Mouse (Mus musculus) embryonic facial prominence, embryonic 12.5 days (tissue): ENCODE data around the gene Adamts6. TPM values are rescaled to one million over a fixed set of nuclear protein-coding genes. Genes with fewer than 3 reads are reported as not detected.
A peak's percentile ranks its signal among the peaks of the same experiment; 100 is the strongest.

Experiments
- ATAC-seq: fragments of 200-750 bp; cut with Nextera tagmentation; 2 replicates; pipeline ENCODE4 v1.8.0; 2017; ENCODE audit not compliant: insufficient number of reproducible peaks, insufficient read depth, low FRiP score, low TSS enrichment
- H3K27ac ChIP-seq: fragments of 300-500 bp; sonication (generic); 2 replicates; pipeline ENCODE4 v1.5.1; 2016; ENCODE audit warnings: mild to moderate bottlenecking
- H3K27me3 ChIP-seq: fragments of 300-500 bp; sonication (generic); 2 replicates; pipeline ENCODE4 v1.6.1; 2016; ENCODE audit warnings: mild to moderate bottlenecking, moderate library complexity
- H3K36me3 ChIP-seq: fragments of 300-500 bp; sonication (generic); 2 replicates; pipeline ENCODE4 v1.6.1; 2016; ENCODE audit warnings: mild to moderate bottlenecking
- H3K4me1 ChIP-seq: fragments of 300-500 bp; sonication (generic); 2 replicates; pipeline ENCODE4 v1.6.1; 2016
- H3K4me2 ChIP-seq: fragments of 300-500 bp; sonication (generic); replicated peaks from 2 replicates; pipeline ENCODE4 v1.6.1; 2016; ENCODE audit warnings: mild to moderate bottlenecking, moderate library complexity
- H3K4me3 ChIP-seq: fragments of 300-500 bp; sonication (generic); 2 replicates; pipeline ENCODE4 v1.5.1; 2016; ENCODE audit warnings: mild to moderate bottlenecking
- H3K9ac ChIP-seq: fragments of 300-500 bp; sonication (generic); 2 replicates; pipeline ENCODE4 v1.6.1; 2016; ENCODE audit warnings: mild to moderate bottlenecking, moderate library complexity
- H3K9me3 ChIP-seq: fragments of 300-500 bp; sonication (generic); 2 replicates; pipeline ENCODE4 v1.6.1; 2016; ENCODE audit warnings: mild to moderate bottlenecking, moderate library complexity
- WGBS: fragments of 180-500 bp; shearing (Covaris S2); methylation state at CpG from one replicate; pipeline ENCODE4 v1.1.7; 2016; 5-methylcytosine and 5-hydroxymethylcytosine counted together
- polyA plus RNA-seq: library from polyadenylated mRNA; unstranded; fragments of >200 nt; fragmentation: Nextera tagmentation; extraction: Ambion mirVana; gene quantifications from 2 replicates; pipeline ENCODE4 v1.2.1, GENCODE M21; 2016

Gene Adamts6
- polyA plus RNA-seq, 1 experiment from 2014 or later: 5.4 TPM

DNA sequence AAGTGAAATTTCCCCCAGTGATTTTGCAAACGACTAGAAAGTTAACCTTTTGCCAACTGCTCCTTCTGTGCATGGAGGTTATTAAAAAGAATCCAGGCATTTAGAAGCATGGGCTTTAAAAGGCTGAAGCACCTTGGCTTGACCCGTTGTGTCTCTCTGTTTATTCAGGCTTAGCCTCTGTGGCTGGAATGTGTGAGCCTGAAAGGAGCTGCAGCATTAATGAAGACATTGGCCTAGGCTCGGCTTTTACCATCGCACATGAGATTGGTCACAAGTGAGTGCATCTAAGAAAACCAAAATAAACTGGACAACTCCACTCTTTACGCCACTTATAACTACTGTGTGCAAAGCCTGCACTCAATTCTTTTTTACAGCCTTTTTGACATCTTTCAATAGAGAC, 65.0 kb downstream of the Adamts6 start:
- no peak for ATAC-seq

GRCm38 (mm10) chr13:104393427-104394356, 106.1 kb downstream of the Adamts6 start:
- no peak overlapping the region for H3K4me3 ChIP-seq
- no peaks in the 10 kb centered on the region for H3K27me3 ChIP-seq
- H3K4me2 ChIP-seq: no peak overlapping the region
- H3K9me3 ChIP-seq: no peaks in the 10 kb centered on the region
- no peak overlapping the region for H3K9ac ChIP-seq
- WGBS: 76% methylated on average over 8 of the region's 8 CpGs
- ATAC-seq: no peak
- no peaks in the 10 kb centered on the region for H3K4me1 ChIP-seq
- H3K36me3 ChIP-seq: no peaks in the 10 kb centered on the region
- H3K27ac ChIP-seq: no peak overlapping the region

More for the DNA sequence above, 65.0 kb downstream of the Adamts6 start:
- no peaks in the 10 kb centered on the region for H3K4me1 ChIP-seq
- no peak overlapping the region for H3K4me2 ChIP-seq
- H3K9ac ChIP-seq: no peak overlapping the region
- 56% methylated on average over 5 of the region's 5 CpGs for WGBS
- no peak overlapping the region for H3K4me3 ChIP-seq
- 0 out of 2 replicates have a peak overlapping the region, but pooled peaks have one; percentile 17 for H3K27ac ChIP-seq
- H3K27me3 ChIP-seq: no peaks in the 10 kb centered on the region
- no peaks in the 10 kb centered on the region for H3K9me3 ChIP-seq
- H3K36me3 ChIP-seq: 0 out of 2 replicates have a peak, but pooled peaks cover 2% of the 10 kb centered on the region

DNA sequence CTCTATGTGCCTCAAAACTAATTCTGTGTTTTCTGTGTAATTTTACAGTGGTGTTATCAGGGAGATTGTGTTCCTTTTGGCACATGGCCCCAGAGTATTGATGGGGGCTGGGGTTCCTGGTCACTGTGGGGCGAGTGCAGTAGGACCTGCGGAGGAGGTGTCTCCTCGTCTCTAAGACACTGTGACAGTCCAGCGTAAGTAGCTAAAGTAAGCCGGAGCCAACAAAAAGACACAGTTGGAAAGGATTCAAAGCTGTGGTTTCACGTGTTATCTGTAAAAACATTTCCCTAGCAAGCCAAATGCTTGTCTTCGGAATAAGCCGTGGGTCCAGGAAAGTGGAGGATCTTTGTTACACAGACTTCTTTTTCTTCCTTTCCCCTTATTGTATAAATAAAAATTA, 110.2 kb downstream of the Adamts6 start:
- 64% methylated on average over 8 of the region's 8 CpGs for WGBS
- Histone ChIP-seq H3K9me3 (no peaks in the 10 kb centered on the region), H3K27me3 (no peaks in the 10 kb centered on the region), H3K27ac (no peak overlapping the region), H3K4me2 (no peak overlapping the region), H3K4me1 (no peaks in the 10 kb centered on the region), H3K36me3 (no peaks in the 10 kb centered on the region), H3K9ac (no peak overlapping the region), H3K4me3 (no peak overlapping the region)
- no peak for ATAC-seq

GRCm38 (mm10) chr13:104432734-104433133, 145.1 kb downstream of the Adamts6 start:
- H3K9ac ChIP-seq: no peak overlapping the region
- no peak for ATAC-seq
- H3K4me2 ChIP-seq: no peak overlapping the region
- H3K27ac ChIP-seq: no peak overlapping the region
- H3K36me3 ChIP-seq: no peaks in the 10 kb centered on the region
- no peak overlapping the region for H3K4me3 ChIP-seq
- no peaks in the 10 kb centered on the region for H3K9me3 ChIP-seq
- 98% methylated on average over 2 of the region's 2 CpGs for WGBS
- H3K4me1 ChIP-seq: no peaks in the 10 kb centered on the region
- H3K27me3 ChIP-seq: no peaks in the 10 kb centered on the region

GRCm38 (mm10) chr13:104442559-104442958, 154.9 kb downstream of the Adamts6 start:
- Histone ChIP-seq H3K4me1 (no peaks in the 10 kb centered on the region), H3K9me3 (no peaks in the 10 kb centered on the region), H3K36me3 (peaks cover 10% of the 10 kb centered on the region; the same call in 1 of the 2 replicates), H3K4me3 (no peak overlapping the region), H3K27me3 (no peaks in the 10 kb centered on the region), H3K27ac (no peak overlapping the region), H3K4me2 (no peak overlapping the region), H3K9ac (no peak overlapping the region)
- no peak for ATAC-seq
- whole genome bisulfite sequencing: 91% methylated on average over 7 of the region's 7 CpGs

DNA sequence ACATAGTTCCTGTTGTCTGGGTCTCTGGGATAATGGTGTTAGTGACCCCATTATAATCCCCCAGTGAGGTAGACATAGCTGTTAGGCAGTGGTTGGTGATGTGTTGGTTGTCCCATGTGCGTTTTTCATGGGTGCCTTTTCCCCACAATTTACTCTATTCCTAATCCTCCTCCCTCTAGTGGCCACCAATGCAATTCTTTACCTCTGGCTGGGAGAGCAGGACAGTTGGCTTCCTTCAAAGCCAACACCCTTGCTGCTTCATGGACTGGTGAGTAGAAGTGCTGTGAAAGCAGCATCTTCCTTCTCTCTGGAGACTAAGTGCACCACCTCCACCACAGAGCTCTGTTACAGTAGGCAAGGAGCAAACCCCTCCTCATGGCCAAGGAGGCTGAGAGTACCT, 157.8 kb downstream of the Adamts6 start:
- H3K4me1 ChIP-seq: no peaks in the 10 kb centered on the region
- H3K4me3 ChIP-seq: no peak overlapping the region
- no peak overlapping the region for H3K27ac ChIP-seq
- H3K36me3 ChIP-seq: peaks cover 11% of the 10 kb centered on the region; the same call in 1 of the 2 replicates
- no peak for ATAC-seq
- H3K27me3 ChIP-seq: no peaks in the 10 kb centered on the region
- WGBS: 86% methylated on average over 1 of the region's 1 CpGs
- H3K4me2 ChIP-seq: no peak overlapping the region
- H3K9ac ChIP-seq: no peak overlapping the region
- H3K9me3 ChIP-seq: no peaks in the 10 kb centered on the region

GRCm38 (mm10) chr13:104446974-104447373, 159.3 kb downstream of the Adamts6 start:
- Histone ChIP-seq H3K4me1 (no peaks in the 10 kb centered on the region), H3K4me3 (no peak overlapping the region), H3K36me3 (peaks cover 11% of the 10 kb centered on the region; the same call in 1 of the 2 replicates), H3K27me3 (no peaks in the 10 kb centered on the region), H3K27ac (no peak overlapping the region), H3K9me3 (no peaks in the 10 kb centered on the region), H3K4me2 (no peak overlapping the region), H3K9ac (no peak overlapping the region)
- WGBS: 86% methylated on average over 1 of the region's 1 CpGs
- no peak for ATAC-seq

DNA sequence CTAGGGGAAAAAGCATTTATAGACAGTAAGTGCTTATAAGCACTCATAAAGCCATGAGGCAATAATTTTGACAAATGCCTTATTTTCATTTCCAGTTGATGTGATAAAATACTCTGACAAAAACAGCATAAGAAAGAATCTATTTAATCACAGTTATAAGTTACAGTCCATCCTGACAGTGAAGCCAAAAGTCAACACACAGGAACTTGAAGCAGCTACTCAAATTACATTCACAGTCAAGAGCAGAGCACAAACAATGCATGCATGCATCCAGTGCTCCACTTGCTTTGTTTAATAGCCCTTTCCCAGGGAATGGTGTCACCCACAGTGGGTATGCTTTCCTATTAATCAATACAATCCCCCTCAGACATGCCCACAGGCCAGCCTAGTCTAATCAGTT, 159.8 kb downstream of the Adamts6 start:
- H3K4me3 ChIP-seq: no peak overlapping the region
- H3K36me3 ChIP-seq: peaks cover 11% of the 10 kb centered on the region; the same call in 1 of the 2 replicates
- H3K9me3 ChIP-seq: no peaks in the 10 kb centered on the region
- H3K4me1 ChIP-seq: no peaks in the 10 kb centered on the region
- H3K27me3 ChIP-seq: no peaks in the 10 kb centered on the region
- no peak overlapping the region for H3K27ac ChIP-seq
- ATAC-seq: no peak
- no peak overlapping the region for H3K4me2 ChIP-seq
- no peak overlapping the region for H3K9ac ChIP-seq

- Histone ChIP-seq H3K4me3 (no peak overlapping the region), H3K27ac (no peak overlapping the region), H3K9ac (no peak overlapping the region), H3K9me3 (no peaks in the 10 kb centered on the region), H3K4me2 (no peak overlapping the region), H3K27me3 (no peaks in the 10 kb centered on the region), H3K4me1 (no peaks in the 10 kb centered on the region), H3K36me3 (peaks cover 11% of the 10 kb centered on the region; the same call in 1 of the 2 replicates)
- 98% methylated on average over 1 of the region's 1 CpGs for WGBS
- ATAC-seq: no peak
Measured at GRCm38 (mm10) chr13:104448349-104448748, 160.7 kb downstream of the Adamts6 start.

DNA sequence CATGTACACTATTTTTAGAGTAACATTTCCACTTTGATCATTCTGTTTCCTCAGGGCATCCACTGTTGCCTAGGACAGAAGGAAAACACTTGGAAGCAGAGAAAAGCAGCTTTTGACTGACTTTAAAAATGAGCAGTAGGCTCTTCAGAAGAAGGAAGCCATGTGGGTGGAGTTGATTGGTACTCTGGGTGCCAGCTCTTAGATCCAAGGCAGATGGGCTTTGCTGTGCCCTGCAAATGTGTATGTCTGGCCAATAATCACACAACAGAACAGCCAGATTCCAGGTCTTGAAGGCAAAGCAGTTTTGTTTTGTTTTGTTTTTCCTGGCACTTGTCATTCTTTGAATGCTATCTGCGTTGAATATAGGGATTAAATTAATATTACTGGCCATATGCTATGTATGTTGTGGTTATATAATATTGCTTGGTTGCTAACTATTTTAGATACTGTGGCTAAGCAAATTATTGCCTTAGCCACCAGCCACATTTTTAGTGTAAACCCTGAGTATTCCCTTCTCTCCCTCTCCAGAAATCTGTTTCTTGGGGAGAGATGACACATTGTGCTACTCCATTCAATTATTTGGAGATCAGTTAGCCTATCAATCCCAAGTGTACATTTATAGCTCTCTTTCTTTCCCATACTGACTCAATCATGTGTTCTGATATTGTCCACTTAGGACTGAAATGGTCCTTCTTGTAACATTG, 165.8 kb downstream of the Adamts6 start:
- Histone ChIP-seq H3K9me3 (no peaks in the 10 kb centered on the region), H3K4me3 (no peak overlapping the region), H3K36me3 (no peaks in the 10 kb centered on the region; the same call in 1 of the 2 replicates), H3K4me2 (no peak overlapping the region), H3K9ac (no peak overlapping the region), H3K4me1 (no peaks in the 10 kb centered on the region), H3K27ac (no peak overlapping the region), H3K27me3 (no peaks in the 10 kb centered on the region)
- no peak for ATAC-seq
- WGBS: 90% methylated on average over 1 of the region's 1 CpGs

GRCm38 (mm10) chr13:104460287-104460686, 172.7 kb downstream of the Adamts6 start:
- Histone ChIP-seq H3K4me1 (no peaks in the 10 kb centered on the region), H3K4me2 (no peak overlapping the region), H3K9ac (no peak overlapping the region), H3K9me3 (no peaks in the 10 kb centered on the region), H3K27ac (no peak overlapping the region), H3K36me3 (no peaks in the 10 kb centered on the region), H3K27me3 (no peaks in the 10 kb centered on the region), H3K4me3 (no peak overlapping the region)
- 88% methylated on average over 1 of the region's 1 CpGs for WGBS
- ATAC-seq: no peak

- H3K27ac ChIP-seq: no peak overlapping the region
- no peak overlapping the region for H3K9ac ChIP-seq
- ATAC-seq: no peak
- H3K4me1 ChIP-seq: no peaks in the 10 kb centered on the region
- H3K27me3 ChIP-seq: no peaks in the 10 kb centered on the region
- no peak overlapping the region for H3K4me2 ChIP-seq
- H3K9me3 ChIP-seq: no peaks in the 10 kb centered on the region
- H3K4me3 ChIP-seq: no peak overlapping the region
- WGBS: 63% methylated on average over 1 of the region's 1 CpGs
- H3K36me3 ChIP-seq: 0 out of 2 replicates have a peak, but pooled peaks cover 4% of the 10 kb centered on the region
Measured at GRCm38 (mm10) chr13:104468061-104468460, 180.4 kb downstream of the Adamts6 start.
